In genomic region chr1:60342808-60343629, GRCm38 (mm10) we compare ENCODE assay signal across 8 mouse cellular contexts. TPM values are rescaled to one million over a fixed set of nuclear protein-coding genes. Genes with fewer than 3 reads are reported as not detected.
DNase-seq lines count a peak whose midpoint lies in the region; ATAC-seq and TF ChIP-seq lines count a peak whose summit lies in the region.

Gene Cyp20a1, plus strand, starts transcription at chr1:60343323.

- TF ChIP-seq CTCF in G1E (IDR thresholded peaks at IDR 0.05; ENCODE audit: low read depth, low read length): no peak
- peak; percentile 24; the same call in 1 of the 2 replicates for TF ChIP-seq CTCF in layer of hippocampus, adult 2 months (conservative IDR thresholded peaks at IDR 0.05)
- TF ChIP-seq CTCF in lung, embryonic 14.5 days (IDR thresholded peaks at IDR 0.05; ENCODE audit: low read depth): no peak
- TF ChIP-seq CTCF in olfactory bulb, adult 2 months (IDR thresholded peaks at IDR 0.05; ENCODE audit: insufficient read depth, low read depth, low read length): no peak
- TF ChIP-seq CTCF in thymus, adult 2 months (IDR thresholded peaks at IDR 0.05; ENCODE audit: borderline replicate concordance, control insufficient read depth, extremely low read depth, insufficient read depth, low read length, poor library complexity): no peak

- H3K9me3 ChIP-seq in G1E (replicated peaks): no peaks in the 10 kb centered on the region
- H3K9me3 ChIP-seq in forebrain, embryonic 16.5 days (ENCODE audit: control insufficient read depth, low read length): no peaks in the 10 kb centered on the region
- no peaks in the 10 kb centered on the region for H3K9me3 ChIP-seq in lung, embryonic 14.5 days (ENCODE audit: low read depth, low read length)

- H3K9ac ChIP-seq in forebrain, embryonic 16.5 days (replicated peaks; ENCODE audit: low read depth, low read length): peak within 1 kb of the TSS; percentile 82
- H3K9ac ChIP-seq in lung, embryonic 14.5 days: peak within 1 kb of the TSS; percentile 67

- peak within 1 kb of the TSS; percentile 93 for H3K4me2 ChIP-seq in forebrain, embryonic 16.5 days (ENCODE audit: low read length)
- H3K4me2 ChIP-seq in lung, embryonic 14.5 days: peak within 1 kb of the TSS; percentile 78

- peaks cover 22% of the 10 kb centered on the region for H3K4me1 ChIP-seq in G1E (ENCODE audit: insufficient read depth, low read depth, low read length)
- H3K4me1 ChIP-seq in forebrain, embryonic 16.5 days (replicated peaks; ENCODE audit: control insufficient read depth, insufficient read depth, low read length): peaks cover 12% of the 10 kb centered on the region
- H3K4me1 ChIP-seq in lung, embryonic 14.5 days (ENCODE audit: insufficient read depth): peaks cover 5% of the 10 kb centered on the region; the same call in 1 of the 2 replicates
- no peaks in the 10 kb centered on the region for H3K4me1 ChIP-seq in olfactory bulb, adult 2 months (ENCODE audit: control insufficient read depth, insufficient read depth, low read length)
- no peaks in the 10 kb centered on the region for H3K4me1 ChIP-seq in thymus, adult 2 months (replicated peaks; ENCODE audit: control insufficient read depth, insufficient read depth, low read length)

- H3K27ac ChIP-seq in forebrain, embryonic 16.5 days (ENCODE audit: low read length): peak within 1 kb of the TSS; percentile 91
- H3K27ac ChIP-seq in layer of hippocampus, adult 2 months: peak within 1 kb of the TSS; percentile 96
- H3K27ac ChIP-seq in lung, embryonic 14.5 days (ENCODE audit: low read depth): peak within 1 kb of the TSS; percentile 95
- H3K27ac ChIP-seq in olfactory bulb, adult 2 months (ENCODE audit: insufficient read depth, low read depth, low read length): peak within 1 kb of the TSS; percentile 62
- H3K27ac ChIP-seq in thymus, adult 2 months (ENCODE audit: control insufficient read depth, insufficient read depth, low read length): no peak within 1 kb of the TSS

- peak; percentile 98 for DNase-seq in G1E (ENCODE audit: low spot score)
- DNase-seq in cerebellum, adult 18-20 months: peak; percentile 91 to 92
- peak; percentile 86 to 94 for DNase-seq in heart, postnatal 36 days
- DNase-seq in layer of hippocampus, adult 2 months (ENCODE audit: low spot score in 2 of 2): peak; percentile 89 to 92
- DNase-seq in lung, embryonic 14.5 days: peak; percentile 94
- DNase-seq in thymus, adult 2 months: peak; percentile 85

- WGBS in forebrain, embryonic 16.5 days: 1% methylated on average over 60 of the region's 60 CpGs
- 1% methylated on average over 60 of the region's 60 CpGs for WGBS in lung, embryonic 14.5 days
- 1% methylated on average over 60 of the region's 60 CpGs for WGBS in olfactory bulb, adult 2 months
- WGBS in thymus, adult 2 months: 3% methylated on average over 60 of the region's 60 CpGs

- peak; percentile 90 for ATAC-seq in G1E (ENCODE audit: extremely low read depth, insufficient number of reproducible peaks, low FRiP score, poor library complexity, severe bottlenecking)
- ATAC-seq in forebrain, embryonic 16.5 days: peak; percentile 99
- peak; percentile 98 for ATAC-seq in lung, embryonic 14.5 days (ENCODE audit: insufficient read depth)

- intact Hi-C loops in heart, postnatal 36 days (cut with DNase I): loop anchor here (5.0 kb wide), 4 partner anchors 64 to 619 kb away; partner anchors contain the start of gene Abi2

- H3K4me3 ChIP-seq in G1E (ENCODE audit: low read depth, low read length): peak within 1 kb of the TSS; percentile 79
- peak within 1 kb of the TSS; percentile 82 for H3K4me3 ChIP-seq in forebrain, embryonic 16.5 days (replicated peaks; ENCODE audit: low read length)
- H3K4me3 ChIP-seq in layer of hippocampus, adult 2 months: peak within 1 kb of the TSS; percentile 86
- peak within 1 kb of the TSS; percentile 60 for H3K4me3 ChIP-seq in lung, embryonic 14.5 days (ENCODE audit: low read depth, low read length)
- peak within 1 kb of the TSS; percentile 72 for H3K4me3 ChIP-seq in olfactory bulb, adult 2 months (ENCODE audit: insufficient read depth, low read depth, low read length)
- H3K4me3 ChIP-seq in thymus, adult 2 months (ENCODE audit: control insufficient read depth, insufficient read depth, low read length): peak within 1 kb of the TSS; percentile 58

- H3K36me3 ChIP-seq in G1E (replicated peaks): peaks cover 12% of the 10 kb centered on the region
- H3K36me3 ChIP-seq in forebrain, embryonic 16.5 days (ENCODE audit: control insufficient read depth, insufficient read depth): no peaks in the 10 kb centered on the region
- H3K36me3 ChIP-seq in lung, embryonic 14.5 days (ENCODE audit: insufficient read depth): 0 out of 2 replicates have a peak, but pooled peaks cover 8% of the 10 kb centered on the region
- H3K36me3 ChIP-seq in thymus, adult 2 months (ENCODE audit: control insufficient read depth, insufficient read depth, low read length): no peaks in the 10 kb centered on the region

- H3K27me3 ChIP-seq in G1E (ENCODE audit: insufficient read depth, low read length): no peaks in the 10 kb centered on the region
- H3K27me3 ChIP-seq in forebrain, embryonic 16.5 days (replicated peaks; ENCODE audit: control insufficient read depth, insufficient read depth, low read length): no peaks in the 10 kb centered on the region
- H3K27me3 ChIP-seq in lung, embryonic 14.5 days (ENCODE audit: insufficient read depth, low read length): no peaks in the 10 kb centered on the region
- H3K27me3 ChIP-seq in thymus, adult 2 months (ENCODE audit: control insufficient read depth, insufficient read depth, low read length): no peaks in the 10 kb centered on the region

- peak; percentile 85 for TF ChIP-seq POLR2A in olfactory bulb, adult 2 months (IDR thresholded peaks at IDR 0.05; ENCODE audit: insufficient read depth, low read depth, low read length)
- TF ChIP-seq POLR2A in thymus, adult 2 months (IDR thresholded peaks at IDR 0.05; ENCODE audit: control insufficient read depth, extremely low read depth, insufficient read depth, low read length, poor library complexity): no peak

RNA-seq across cellular contexts. Expression of gene Cyp20a1, which starts in this region (rescaled TPM):
- 21.0 and 29.1 TPM in 2 replicates for total RNA-seq in G1E (2014; fragmentation: Nextera tagmentation)
- 34.7 and 36.9 TPM in 2 replicates for total RNA-seq in G1E (2017)
- 10.5 and 11.0 TPM in 2 replicates for polyA plus RNA-seq in G1E (2012)
- 9.0 and 10.7 TPM in 2 replicates for polyA plus RNA-seq in forebrain, embryonic 16.5 days (2015; fragmentation: Nextera tagmentation; extraction: Ambion mirVana)
- 1 to 10 TPM; 6.8 to 7.3 TPM for total RNA-seq in heart, postnatal 36 days (2021)
- 10 to 100 TPM; 10.9 to 11.4 TPM for total RNA-seq in layer of hippocampus, adult 2 months (2021)
- 22.3 and 22.6 TPM in 2 replicates for polyA plus RNA-seq in lung, embryonic 14.5 days (2014; fragmentation: Nextera tagmentation; extraction: Ambion mirVana)
- not detected in 2 replicates for polyA plus RNA-seq in olfactory bulb, adult 2 months (2012; ENCODE audit: insufficient read depth, insufficient read length, low replicate concordance, missing spikeins)
- polyA plus RNA-seq in thymus, adult 2 months (2012; rRNA removed): 2.3 and 2.4 TPM in 2 replicates
